Mouse (Mus musculus) liver, embryonic 14.5 days (tissue): Measurements from ENCODE around the gene Rsf1. TPM values are rescaled to one million over a fixed set of nuclear protein-coding genes. Genes with fewer than 3 reads are reported as not detected.

Source experiments
- ATAC-seq: fragments of 200-750 bp; cut with Nextera tagmentation; 2 replicates; pipeline ENCODE4 v1.8.0; 2017; ENCODE audit warnings: moderate number of reproducible peaks, mild to moderate bottlenecking, moderate library complexity; ENCODE audit not compliant: insufficient read depth
- DNase-seq, 3 experiments: peaks; one replicate each; pipeline ENCODE4 v3.0.0-alpha.2; 2012 to 2013; ENCODE audit warnings: low read depth in 3 of 3, low spot score in 3 of 3
- H3K27ac ChIP-seq: fragments of 300-500 bp; sonication (generic); 2 replicates; pipeline ENCODE4 v1.5.1; 2014; ENCODE audit warnings: moderate library complexity, mild to moderate bottlenecking, control low read depth, inconsistent platforms
- H3K27me3 ChIP-seq: fragments of 300-500 bp; sonication (generic); 2 replicates; pipeline ENCODE4 v1.6.1; 2014; ENCODE audit warnings: mild to moderate bottlenecking, low read length, moderate library complexity; ENCODE audit not compliant: control insufficient read depth, insufficient read depth
- H3K36me3 ChIP-seq: fragments of 300-500 bp; sonication (generic); replicated peaks from 2 replicates; pipeline ENCODE4 v1.6.1; 2014; ENCODE audit warnings: low read depth; ENCODE audit not compliant: control insufficient read depth, insufficient read depth
- H3K4me1 ChIP-seq, 2 experiments: fragments of 200-500 bp in 1 of 2; fragments of 300-500 bp in 1 of 2; sonication (generic) in 1 of 2; replicated peaks; 2 replicates each; pipeline ENCODE4 v1.6.1; 2012 to 2014; ENCODE audit warnings: antibody characterized with exemption in 1 of 2, inconsistent platforms in 1 of 2, low read length in 1 of 2; ENCODE audit not compliant: control insufficient read depth in 2 of 2, insufficient read depth in 2 of 2
- H3K4me2 ChIP-seq: fragments of 300-500 bp; sonication (generic); 2 replicates; pipeline ENCODE4 v1.6.1; 2014; ENCODE audit warnings: low read depth, mild to moderate bottlenecking, control low read depth, moderate library complexity
- H3K4me3 ChIP-seq, 2 experiments: fragments of 200-500 bp in 1 of 2; fragments of 300-500 bp in 1 of 2; sonication (generic) in 1 of 2; 2 replicates each; pipeline ENCODE4 v1.5.1; 2012 to 2014; ENCODE audit warnings: low read depth in 2 of 2, low read length in 2 of 2, mild to moderate bottlenecking in 2 of 2, control low read depth in 1 of 2, inconsistent platforms in 1 of 2, moderate library complexity in 1 of 2; ENCODE audit not compliant: insufficient read depth in 1 of 2
- H3K9ac ChIP-seq: fragments of 300-500 bp; sonication (generic); replicated peaks from 2 replicates; pipeline ENCODE4 v1.6.1; 2014; ENCODE audit warnings: mild to moderate bottlenecking, control low read depth, moderate library complexity
- H3K9me3 ChIP-seq: fragments of 300-500 bp; sonication (generic); 2 replicates; pipeline ENCODE4 v1.6.1; 2016; ENCODE audit warnings: low read length, mixed read lengths; ENCODE audit not compliant: control insufficient read depth
- CTCF ChIP-seq: IDR thresholded peaks from 2 replicates; pipeline ENCODE4 v1.5.1; 2016; ENCODE audit warnings: antibody characterized with exemption, low read depth, control low read depth
- EP300 ChIP-seq: IDR thresholded peaks from 2 replicates; pipeline ENCODE4 v1.6.1; 2016; ENCODE audit warnings: antibody characterized with exemption, low read depth
- WGBS: fragments of 180-500 bp; shearing (Covaris S2); extraction: QIAGEN DNeasy Blood & Tissue Kit; methylation state at CpG from one replicate; pipeline ENCODE4 v1.1.7; 2014; ENCODE audit not compliant: insufficient replicate concordance; 5-methylcytosine and 5-hydroxymethylcytosine counted together
- polyA plus RNA-seq, 2 experiments: library from polyadenylated mRNA; depleted of rRNA in 1 of 2; stranded (reverse) in 1 of 2; unstranded in 1 of 2; fragments of >200 nt; fragmentation: Nextera tagmentation in 1 of 2; extraction: Ambion mirVana in 1 of 2; gene quantifications; 2 replicates each; pipeline versions ENCODE4 v1.2.1 to v1.2.3; 2012 to 2014

Rsf1 gene
- polyA plus RNA-seq, 2 experiments: 2.8 to 4.9 TPM

GRCm38 (mm10) chr7:97719078-97719477 is 139.4 kb downstream of the Rsf1 start:
- Histone ChIP-seq H3K9ac (no peak overlapping the region), H3K9me3 (no peaks in the 10 kb centered on the region), H3K4me3 (no peak overlapping the region), H3K4me1 (peaks cover 0 to 4% of the 10 kb centered on the region in 2 experiments; a peak in 1 of 4 replicates), H3K4me2 (no peak overlapping the region), H3K27me3 (no peaks in the 10 kb centered on the region), H3K36me3 (peaks cover 19% of the 10 kb centered on the region), H3K27ac (no peak overlapping the region)
- TF ChIP-seq CTCF (no peak), EP300 (no peak)
- no peak for DNase-seq
- WGBS: 75% methylated on average over 5 of the region's 5 CpGs
- no peak for ATAC-seq

- H3K9me3 ChIP-seq: no peaks in the 10 kb centered on the region
- H3K27me3 ChIP-seq: no peaks in the 10 kb centered on the region
- ATAC-seq (no peak), DNase-seq (no peak)
- WGBS: 79% methylated on average over 5 of the region's 5 CpGs
- H3K4me1 ChIP-seq: peaks cover 0 to 4% of the 10 kb centered on the region in 2 experiments; a peak in 1 of 4 replicates
- H3K4me3 ChIP-seq: no peak overlapping the region
- peaks cover 9% of the 10 kb centered on the region for H3K36me3 ChIP-seq
- TF ChIP-seq EP300 (no peak), CTCF (no peak)
- H3K9ac ChIP-seq: no peak overlapping the region
- no peak overlapping the region for H3K4me2 ChIP-seq
- no peak overlapping the region for H3K27ac ChIP-seq
Observed at GRCm38 (mm10) chr7:97720109-97720508, 140.4 kb downstream of the Rsf1 start.

- ATAC-seq (no peak), DNase-seq (no peak)
- Histone ChIP-seq H3K36me3 (peaks cover 9% of the 10 kb centered on the region), H3K4me2 (no peak overlapping the region), H3K9ac (no peak overlapping the region), H3K27ac (no peak overlapping the region), H3K9me3 (no peaks in the 10 kb centered on the region), H3K4me1 (peaks cover 0 to 4% of the 10 kb centered on the region in 2 experiments; a peak in 1 of 4 replicates), H3K27me3 (no peaks in the 10 kb centered on the region), H3K4me3 (no peak overlapping the region)
- TF ChIP-seq CTCF: no peak
- no peak for TF ChIP-seq EP300
- 78% methylated on average over 7 of the region's 7 CpGs for WGBS
Observed at GRCm38 (mm10) chr7:97722278-97722918, 142.7 kb downstream of the Rsf1 start.

- peak; percentile 41; the same call in 1 of the 2 replicates for ATAC-seq
- TF ChIP-seq EP300 (peak; percentile 4; the same call in 1 of the 2 replicates), CTCF (no peak)
- Histone ChIP-seq H3K9me3 (no peaks in the 10 kb centered on the region), H3K36me3 (peaks cover 8% of the 10 kb centered on the region), H3K4me1 (peaks cover 0 to 4% of the 10 kb centered on the region in 2 experiments; a peak in 1 of 4 replicates), H3K4me3 (no peak overlapping the region), H3K27me3 (no peaks in the 10 kb centered on the region), H3K9ac (no peak overlapping the region; the same call in 1 of the 2 replicates), H3K27ac (no peak overlapping the region), H3K4me2 (no peak overlapping the region)
- DNase-seq: no peak
- 52% methylated on average over 11 of the region's 11 CpGs for WGBS
Observed at GRCm38 (mm10) chr7:97723646-97724538, 144.2 kb downstream of the Rsf1 start.

GRCm38 (mm10) chr7:97725401-97725800 is 145.7 kb downstream of the Rsf1 start:
- H3K36me3 ChIP-seq: peaks cover 2% of the 10 kb centered on the region; the same call in 1 of the 2 replicates
- no peak overlapping the region for H3K4me2 ChIP-seq
- peaks cover 0 to 6% of the 10 kb centered on the region in 2 experiments; a peak in 1 of 4 replicates for H3K4me1 ChIP-seq
- H3K27ac ChIP-seq: no peak overlapping the region
- H3K9ac ChIP-seq: no peak overlapping the region
- H3K27me3 ChIP-seq: no peaks in the 10 kb centered on the region
- no peak for DNase-seq
- no peak for TF ChIP-seq EP300
- TF ChIP-seq CTCF: no peak
- H3K9me3 ChIP-seq: no peaks in the 10 kb centered on the region
- 84% methylated on average over 6 of the region's 6 CpGs for WGBS
- no peak overlapping the region for H3K4me3 ChIP-seq
- ATAC-seq: no peak
